In the genomic region with DNA sequence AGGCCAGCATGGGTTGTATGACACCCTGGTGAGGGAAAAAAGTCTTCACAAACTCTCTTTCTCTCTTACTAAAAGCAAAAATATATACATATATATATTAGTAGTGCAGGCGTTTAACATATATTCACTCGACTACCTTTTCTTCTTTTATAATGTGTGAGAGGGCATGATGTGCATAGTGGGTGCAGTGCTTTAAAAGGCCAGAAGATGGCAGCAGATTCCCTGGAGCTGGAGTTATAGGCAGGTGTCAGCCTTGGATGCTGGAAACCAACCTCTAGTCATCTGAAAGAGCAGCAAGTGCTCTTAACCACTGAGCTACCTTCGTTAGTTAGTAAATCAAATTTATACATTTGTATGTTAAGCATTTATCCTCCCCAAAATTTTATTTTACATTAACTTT, we compare ENCODE assay signal across 8 mouse cellular contexts. TPM values are rescaled to one million over a fixed set of nuclear protein-coding genes. Genes with fewer than 3 reads are reported as not detected.
A peak's percentile ranks its signal among the peaks of the same experiment; 100 is the strongest.
DNase-seq lines count a peak whose midpoint lies in the region; ATAC-seq and TF ChIP-seq lines count a peak whose summit lies in the region.

No protein-coding gene starts in this region.

- H3K36me3 ChIP-seq in forebrain, postnatal 0 days (ENCODE audit: insufficient read depth), result peaks cover 51% of the 10 kb centered on the region
- H3K36me3 ChIP-seq in forebrain, embryonic 16.5 days (ENCODE audit: control insufficient read depth, insufficient read depth), result peaks cover 21% of the 10 kb centered on the region
- H3K36me3 ChIP-seq in stomach, postnatal 0 days (ENCODE audit: control insufficient read depth, insufficient read depth, low read length), result peaks cover 14% of the 10 kb centered on the region

- DNase-seq in forebrain, postnatal 0 days, result peak; percentile 36
- peak; percentile 17 for DNase-seq in ovary, postnatal 36 days (ENCODE audit: low spot score)
- no peak for DNase-seq in ovary, postnatal 10 days (ENCODE audit: low spot score)
- peak; percentile 64 for DNase-seq in c-Kit-positive CD71-positive TER-119-positive erythroid progenitor cells, embryonic 14.5 days (ENCODE audit: low spot score)
- DNase-seq in heart, postnatal 14 days, result peak; percentile 26 to 57
- DNase-seq in lung, postnatal 25 days (ENCODE audit: low spot score), result peak; percentile 55
- DNase-seq in stomach, postnatal 0 days (ENCODE audit: low spot score), result peak; percentile 55

- intact Hi-C loops in heart, postnatal 14 days (cut with DNase I), result loop anchor here (1.0 to 10.0 kb wide), 2 partner anchors 39 to 202 kb away; no protein-coding TSS in a partner anchor

- no peaks in the 10 kb centered on the region for H3K9me3 ChIP-seq in forebrain, postnatal 0 days (ENCODE audit: low read length)
- H3K9me3 ChIP-seq in forebrain, embryonic 16.5 days (ENCODE audit: control insufficient read depth, low read length), result no peaks in the 10 kb centered on the region
- no peaks in the 10 kb centered on the region for H3K9me3 ChIP-seq in stomach, postnatal 0 days (ENCODE audit: control insufficient read depth, low read length)

- no peak overlapping the region for H3K27ac ChIP-seq in forebrain, postnatal 0 days (ENCODE audit: low read depth, low read length)
- no peak overlapping the region for H3K27ac ChIP-seq in forebrain, embryonic 16.5 days (ENCODE audit: low read length)
- no peak overlapping the region for H3K27ac ChIP-seq in stomach, postnatal 0 days (replicated peaks)

- no peaks in the 10 kb centered on the region for H3K4me1 ChIP-seq in forebrain, postnatal 0 days (ENCODE audit: insufficient read depth)
- no peaks in the 10 kb centered on the region for H3K4me1 ChIP-seq in forebrain, embryonic 16.5 days (replicated peaks; ENCODE audit: control insufficient read depth, insufficient read depth, low read length)
- no peaks in the 10 kb centered on the region for H3K4me1 ChIP-seq in stomach, postnatal 0 days (replicated peaks; ENCODE audit: control insufficient read depth, insufficient read depth)

- TF ChIP-seq CTCF in forebrain, postnatal 0 days (IDR thresholded peaks at IDR 0.05; ENCODE audit: low read depth), result peak; percentile 65
- peak; percentile 80 for TF ChIP-seq CTCF in stomach, postnatal 0 days (IDR thresholded peaks at IDR 0.05; ENCODE audit: low read depth)

- peak; percentile 32; the same call in 1 of the 2 replicates for ATAC-seq in forebrain, postnatal 0 days
- ATAC-seq in forebrain, embryonic 16.5 days, result no peak
- ATAC-seq in stomach, postnatal 0 days (ENCODE audit: low FRiP score, low TSS enrichment), result no peak

- 87% methylated on average over 3 of the region's 3 CpGs for WGBS in forebrain, postnatal 0 days
- WGBS in forebrain, embryonic 16.5 days, result 71% methylated on average over 3 of the region's 3 CpGs
- WGBS in stomach, postnatal 0 days, result 87% methylated on average over 3 of the region's 3 CpGs

- no peak for TF ChIP-seq EP300 in stomach, postnatal 0 days (optimal IDR thresholded peaks at IDR 0.05)

- H3K4me3 ChIP-seq in forebrain, postnatal 0 days (ENCODE audit: low read depth, low read length), result no peak overlapping the region
- H3K4me3 ChIP-seq in forebrain, embryonic 16.5 days (replicated peaks; ENCODE audit: low read length), result no peak overlapping the region
- H3K4me3 ChIP-seq in stomach, postnatal 0 days (ENCODE audit: low read depth, low read length), result no peak overlapping the region

- no peak overlapping the region for H3K9ac ChIP-seq in forebrain, postnatal 0 days
- H3K9ac ChIP-seq in forebrain, embryonic 16.5 days (replicated peaks; ENCODE audit: low read depth, low read length), result no peak overlapping the region
- no peak overlapping the region for H3K9ac ChIP-seq in stomach, postnatal 0 days (ENCODE audit: low read length)

- H3K27me3 ChIP-seq in forebrain, postnatal 0 days (ENCODE audit: insufficient read depth, low read length), result no peaks in the 10 kb centered on the region
- H3K27me3 ChIP-seq in forebrain, embryonic 16.5 days (replicated peaks; ENCODE audit: control insufficient read depth, insufficient read depth, low read length), result no peaks in the 10 kb centered on the region
- no peaks in the 10 kb centered on the region for H3K27me3 ChIP-seq in stomach, postnatal 0 days (ENCODE audit: control insufficient read depth, insufficient read depth, low read length)

- no peak overlapping the region for H3K4me2 ChIP-seq in forebrain, postnatal 0 days (ENCODE audit: low read depth)
- no peak overlapping the region for H3K4me2 ChIP-seq in forebrain, embryonic 16.5 days (ENCODE audit: low read length)
- no peak overlapping the region for H3K4me2 ChIP-seq in stomach, postnatal 0 days (replicated peaks; ENCODE audit: low read depth)

RNA-seq across cellular contexts. Expression of gene Fmc1, which starts 40.8 kb away (rescaled TPM):
- 65.3 and 65.8 TPM in 2 replicates for total RNA-seq in forebrain, postnatal 0 days (2014; rRNA removed)
- polyA plus RNA-seq in forebrain, postnatal 0 days (2015; fragmentation: Nextera tagmentation; extraction: Ambion mirVana), result 180 and 203 TPM in 2 replicates
- 130 and 134 TPM in 2 replicates for polyA plus RNA-seq in forebrain, embryonic 16.5 days (2015; fragmentation: Nextera tagmentation; extraction: Ambion mirVana)
- total RNA-seq in heart, postnatal 14 days (2021), result 100 to 1,000 TPM; 221 to 227 TPM
- polyA plus RNA-seq in stomach, postnatal 0 days (2015; fragmentation: Nextera tagmentation; extraction: Ambion mirVana), result 157 and 166 TPM in 2 replicates

RNA-seq across cellular contexts. Expression of gene Luc7l2, which starts 58.6 kb away (rescaled TPM):
- 73.2 and 97.6 TPM in 2 replicates for total RNA-seq in forebrain, postnatal 0 days (2014; rRNA removed)
- polyA plus RNA-seq in forebrain, postnatal 0 days (2015; fragmentation: Nextera tagmentation; extraction: Ambion mirVana), result 12.0 and 26.1 TPM in 2 replicates
- 34.8 and 48.7 TPM in 2 replicates for polyA plus RNA-seq in forebrain, embryonic 16.5 days (2015; fragmentation: Nextera tagmentation; extraction: Ambion mirVana)
- total RNA-seq in heart, postnatal 14 days (2021), result 100 to 1,000 TPM; 113 to 119 TPM
- polyA plus RNA-seq in stomach, postnatal 0 days (2015; fragmentation: Nextera tagmentation; extraction: Ambion mirVana), result 19.2 and 24.2 TPM in 2 replicates

RNA-seq across cellular contexts. Expression of gene Ubn2, which starts 58.8 kb away (rescaled TPM):
- total RNA-seq in forebrain, postnatal 0 days (2014; rRNA removed), result 21.1 and 30.0 TPM in 2 replicates
- 5.0 and 8.8 TPM in 2 replicates for polyA plus RNA-seq in forebrain, postnatal 0 days (2015; fragmentation: Nextera tagmentation; extraction: Ambion mirVana)
- 12.5 and 20.7 TPM in 2 replicates for polyA plus RNA-seq in forebrain, embryonic 16.5 days (2015; fragmentation: Nextera tagmentation; extraction: Ambion mirVana)
- total RNA-seq in heart, postnatal 14 days (2021), result 10 to 100 TPM; 26.3 to 29.7 TPM
- polyA plus RNA-seq in stomach, postnatal 0 days (2015; fragmentation: Nextera tagmentation; extraction: Ambion mirVana), result 5.3 and 6.7 TPM in 2 replicates
